8 mouse cellular contexts compared by ENCODE assay signal in genomic region chr1:39923395-39924337, GRCm38 (mm10). TPM values are rescaled to one million over a fixed set of nuclear protein-coding genes. Genes with fewer than 3 reads are reported as not detected.
DNase-seq lines count a peak whose midpoint lies in the region; ATAC-seq and TF ChIP-seq lines count a peak whose summit lies in the region.

No protein-coding gene starts in this region.

- peak; percentile 25 for TF ChIP-seq CTCF in hindbrain, postnatal 0 days (IDR thresholded peaks at IDR 0.05; ENCODE audit: low read depth)

- H3K4me2 ChIP-seq in hindbrain, postnatal 0 days (ENCODE audit: low read depth, low read length), result 0 out of 2 replicates have a peak overlapping the region, but pooled peaks have one; percentile 5

- no peak overlapping the region for H3K4me3 ChIP-seq in hindbrain, postnatal 0 days (ENCODE audit: low read length)

- 28% methylated on average over 15 of the region's 15 CpGs for WGBS in hindbrain, postnatal 0 days

- peaks cover 44% of the 10 kb centered on the region for H3K4me1 ChIP-seq in hindbrain, postnatal 0 days (ENCODE audit: insufficient read depth, low read length)

- H3K9me3 ChIP-seq in hindbrain, postnatal 0 days (ENCODE audit: low read length), result no peaks in the 10 kb centered on the region

- H3K27ac ChIP-seq in hindbrain, postnatal 0 days, result peak overlapping the region; percentile 62

- peak; percentile 83 for ATAC-seq in frontal cortex, adult (ENCODE audit: low TSS enrichment)
- ATAC-seq in hindbrain, postnatal 0 days, result peak; percentile 63
- peak; percentile 34; the same call in 1 of the 2 replicates for ATAC-seq in neutrophil, adult 5-6 weeks (ENCODE audit: extremely low read depth, insufficient number of reproducible peaks, low FRiP score, poor library complexity, severe bottlenecking)

- H3K27me3 ChIP-seq in hindbrain, postnatal 0 days (ENCODE audit: insufficient read depth, low read length), result no peaks in the 10 kb centered on the region

- H3K9ac ChIP-seq in hindbrain, postnatal 0 days (replicated peaks; ENCODE audit: low read length), result no peak overlapping the region

- H3K36me3 ChIP-seq in hindbrain, postnatal 0 days (ENCODE audit: insufficient read depth, low read length), result 0 out of 2 replicates have a peak, but pooled peaks cover 5% of the 10 kb centered on the region

- no peak for DNase-seq in frontal cortex, postnatal 14 days (ENCODE audit: low spot score in 2 of 2)
- DNase-seq in right cerebral cortex, adult 18-20 months, result peak; percentile 58
- no peak for DNase-seq in right cerebral cortex, postnatal 4 days
- peak; percentile 37 for DNase-seq in hindbrain, postnatal 0 days (ENCODE audit: low spot score)
- no peak for DNase-seq in cerebellum, adult 11 months
- no peak for DNase-seq in layer of hippocampus, adult 9-10 months (ENCODE audit: low spot score)

RNA-seq across cellular contexts. Expression of gene Map4k4, which starts 23.0 kb away (rescaled TPM):
- total RNA-seq in hindbrain, postnatal 0 days (2014; rRNA removed), result 172 and 189 TPM in 2 replicates
- polyA plus RNA-seq in hindbrain, postnatal 0 days (2015; fragmentation: Nextera tagmentation; extraction: Ambion mirVana), result 32.4 and 34.1 TPM in 2 replicates
- total RNA-seq in neutrophil, adult 5-6 weeks (2017), result 226 and 236 TPM in 2 replicates

Comparison
In these comparisons a context has a peak if more than half of its experiments do, and no peak if none do; other contexts are left out.
1. DNase-seq: peak in right cerebral cortex, adult 18-20 months (single experiment) and hindbrain, postnatal 0 days (single experiment); none in frontal cortex, postnatal 14 days (0 of 2), right cerebral cortex, postnatal 4 days (single experiment), cerebellum, adult 11 months (single experiment) and layer of hippocampus, adult 9-10 months (single experiment).
2. Peak in every context shown above with its lines, with median percentiles within 50 percentile points of each other: ATAC-seq.